Mouse (Mus musculus) heart, adult 10 weeks (tissue): ENCODE measurements around the gene Gm38392. TPM values are rescaled to one million over a fixed set of nuclear protein-coding genes. Genes with fewer than 3 reads are reported as not detected.

Experiments used
- polyA plus RNA-seq: library from polyadenylated mRNA; stranded (reverse); fragments of 350-450 nt; fragmentation: Illumina TruSeq; extraction: RNeasy Lipid Tissue Mini Kit (QIAGEN cat#74804); gene quantifications from one replicate; pipeline ENCODE4 v1.2.3, GENCODE M21; 2014; ENCODE audit warnings: low read depth, low replicate concordance

The Gm38392 gene
- polyA plus RNA-seq: not detected

GRCm38 (mm10) chr3:88287110-88287509, at the start of gene Gm38392:
Gm38392 (minus strand) TSS chr3:88287210.

GRCm38 (mm10) chr3:88336058-88337013, 49.3 kb upstream of the Gm38392 start, which contains the start of the genes Tmem79 and Smg5:
Tmem79 (minus strand) TSS chr3:88336148.
Smg5 (plus strand) TSS chr3:88336260.

GRCm38 (mm10) chr3:88324951-88325405, 38.0 kb upstream of the Gm38392 start, which contains the start of gene Glmp:
Glmp (plus strand) TSS chr3:88325023.

GRCm38 (mm10) chr3:88296561-88297318, 9.7 kb upstream of the Gm38392 start, which contains the start of the genes Tsacc and Cct3:
Tsacc (minus strand) TSS chr3:88296999.
Cct3 (plus strand) TSS chr3:88297116.

GRCm38 (mm10) chr3:88254268-88254926, 32.6 kb downstream of the Gm38392 start, which contains the start of gene Rhbg:
Rhbg (minus strand) TSS chr3:88254709.

Other genes starting within 250 kb of the Gm38392 start
- gene Gpatch4, start 244.1 kb downstream of the Gm38392 start, polyA plus RNA-seq: 19.7 TPM
- 88.9 TPM for gene Naxe, start 228.7 kb downstream of the Gm38392 start, polyA plus RNA-seq
- not detected for gene Ttc24, start 208.9 kb downstream of the Gm38392 start, polyA plus RNA-seq
- gene Iqgap3, start 205.2 kb downstream of the Gm38392 start, polyA plus RNA-seq: 0.34 TPM
- gene Mef2d, start 144.8 kb downstream of the Gm38392 start, polyA plus RNA-seq: 107 TPM
- gene Rhbg, start 32.5 kb downstream of the Gm38392 start, polyA plus RNA-seq: not detected
- 11.3 TPM for gene Tsacc, start 9.8 kb upstream of the Gm38392 start, polyA plus RNA-seq
- 153 TPM for gene Cct3, start 9.9 kb upstream of the Gm38392 start, polyA plus RNA-seq
- gene Glmp, start 37.8 kb upstream of the Gm38392 start, polyA plus RNA-seq: 72.2 TPM
- gene Tmem79, start 48.9 kb upstream of the Gm38392 start, polyA plus RNA-seq: 1.8 TPM
- gene Smg5, start 49.0 kb upstream of the Gm38392 start, polyA plus RNA-seq: 58.8 TPM
- gene Paqr6, start 77.4 kb upstream of the Gm38392 start, polyA plus RNA-seq: 1.6 TPM
- gene Bglap3, start 85.5 kb upstream of the Gm38392 start, polyA plus RNA-seq: not detected
- gene Bglap2, start 91.5 kb upstream of the Gm38392 start, polyA plus RNA-seq: not detected
- not detected for gene Bglap, start 97.3 kb upstream of the Gm38392 start, polyA plus RNA-seq
- gene Pmf1, start 123.1 kb upstream of the Gm38392 start, polyA plus RNA-seq: 16.4 TPM
- gene Slc25a44, start 137.9 kb upstream of the Gm38392 start, polyA plus RNA-seq: 17.0 TPM
- gene Sema4a, start 174.0 kb upstream of the Gm38392 start, polyA plus RNA-seq: 4.1 TPM
- 80.8 TPM for gene Lmna, start 222.7 kb upstream of the Gm38392 start, polyA plus RNA-seq
- 0.34 TPM for gene Mex3a, start 245.2 kb upstream of the Gm38392 start, polyA plus RNA-seq